Mouse (Mus musculus): ENCODE measurements around the gene Spata3. TPM values are rescaled to one million over a fixed set of nuclear protein-coding genes. Genes with fewer than 3 reads are reported as not detected.
"Not testable (repeated sequence)": the region's sequence is repeated elsewhere in the genome, so short reads cannot be mapped to it uniquely, and the experiment has no call there.

Gene Spata3
- polyA plus RNA-seq, 1 experiment from 2014 or later = 0.24 TPM

DNA sequence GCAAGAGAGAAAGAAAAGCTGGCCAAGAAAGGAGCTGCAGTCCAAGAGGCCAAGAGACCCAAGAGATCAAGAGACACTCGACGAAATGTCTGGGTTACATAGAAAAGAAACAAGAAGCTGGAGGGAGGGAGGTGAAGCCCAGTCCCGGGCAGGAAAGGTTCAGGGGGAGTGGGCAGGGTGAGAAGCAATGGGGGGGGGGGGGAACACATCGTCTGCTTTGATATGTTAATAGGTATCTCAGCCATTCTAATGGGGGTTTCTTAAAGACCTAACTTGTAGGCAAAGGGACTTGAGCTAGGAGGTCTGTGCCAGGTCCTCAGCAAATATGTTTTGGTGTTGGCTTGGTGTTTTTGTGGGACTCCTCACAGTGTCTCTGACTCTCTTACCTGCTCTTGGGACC, 23.1 kb upstream of the Spata3 start:
- Histone ChIP-seq H3K4me2 (no peak overlapping the region), H3K4me3 (replicated peaks) (no peak overlapping the region), H3K4me1 (replicated peaks) (no peaks in the 10 kb centered on the region), H3K9me3 (replicated peaks) (no peaks in the 10 kb centered on the region), H3K27me3 (no peaks in the 10 kb centered on the region), H3K9ac (no peak overlapping the region), H3K36me3 (replicated peaks) (no peaks in the 10 kb centered on the region), H3K27ac (replicated peaks) (no peak overlapping the region)
- no peak for ATAC-seq (ENCODE audit: insufficient read depth)
- WGBS (ENCODE audit: insufficient replicate concordance) = 54% methylated on average over 4 of the region's 4 CpGs

DNA sequence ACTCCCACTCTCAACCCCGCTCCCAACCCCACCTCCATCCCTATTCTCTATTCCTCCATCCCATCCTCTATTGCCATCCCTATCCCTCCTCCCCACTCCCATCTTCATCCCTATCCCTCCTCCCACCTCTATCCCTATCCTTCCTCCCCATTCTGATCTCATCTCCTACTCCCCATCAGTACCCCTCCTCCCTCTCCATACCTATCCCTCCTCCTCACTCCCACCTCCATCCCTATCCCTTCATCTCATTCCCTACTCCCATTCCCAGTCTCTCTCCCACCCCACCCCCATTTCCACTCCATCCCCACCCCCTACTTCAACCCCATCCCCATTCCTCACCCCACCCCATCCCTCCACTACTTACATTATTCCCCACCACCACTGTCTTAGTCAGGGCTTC, 19.4 kb upstream of the Spata3 start:
- Histone ChIP-seq H3K36me3 (replicated peaks) (no peaks in the 10 kb centered on the region), H3K4me3 (replicated peaks) (no peak overlapping the region), H3K27ac (replicated peaks) (no peak overlapping the region), H3K4me1 (replicated peaks) (no peaks in the 10 kb centered on the region), H3K9ac (no peak overlapping the region), H3K4me2 (no peak overlapping the region), H3K9me3 (replicated peaks) (no peaks in the 10 kb centered on the region), H3K27me3 (no peaks in the 10 kb centered on the region)
- ATAC-seq (ENCODE audit: insufficient read depth) = no peak
- 72% methylated on average over 1 of the region's 1 CpGs for WGBS (ENCODE audit: insufficient replicate concordance)

GRCm38 (mm10) chr1:85998012-85998411, 18.6 kb upstream of the Spata3 start:
- ATAC-seq (ENCODE audit: insufficient read depth) = no peak
- Histone ChIP-seq H3K27me3 (no peaks in the 10 kb centered on the region), H3K27ac (replicated peaks) (no peak overlapping the region), H3K36me3 (replicated peaks) (no peaks in the 10 kb centered on the region), H3K4me2 (no peak overlapping the region), H3K4me1 (replicated peaks) (no peaks in the 10 kb centered on the region), H3K9me3 (replicated peaks) (no peaks in the 10 kb centered on the region), H3K9ac (no peak overlapping the region), H3K4me3 (replicated peaks) (no peak overlapping the region)
- WGBS (ENCODE audit: insufficient replicate concordance) = 52% methylated on average over 4 of the region's 4 CpGs

DNA sequence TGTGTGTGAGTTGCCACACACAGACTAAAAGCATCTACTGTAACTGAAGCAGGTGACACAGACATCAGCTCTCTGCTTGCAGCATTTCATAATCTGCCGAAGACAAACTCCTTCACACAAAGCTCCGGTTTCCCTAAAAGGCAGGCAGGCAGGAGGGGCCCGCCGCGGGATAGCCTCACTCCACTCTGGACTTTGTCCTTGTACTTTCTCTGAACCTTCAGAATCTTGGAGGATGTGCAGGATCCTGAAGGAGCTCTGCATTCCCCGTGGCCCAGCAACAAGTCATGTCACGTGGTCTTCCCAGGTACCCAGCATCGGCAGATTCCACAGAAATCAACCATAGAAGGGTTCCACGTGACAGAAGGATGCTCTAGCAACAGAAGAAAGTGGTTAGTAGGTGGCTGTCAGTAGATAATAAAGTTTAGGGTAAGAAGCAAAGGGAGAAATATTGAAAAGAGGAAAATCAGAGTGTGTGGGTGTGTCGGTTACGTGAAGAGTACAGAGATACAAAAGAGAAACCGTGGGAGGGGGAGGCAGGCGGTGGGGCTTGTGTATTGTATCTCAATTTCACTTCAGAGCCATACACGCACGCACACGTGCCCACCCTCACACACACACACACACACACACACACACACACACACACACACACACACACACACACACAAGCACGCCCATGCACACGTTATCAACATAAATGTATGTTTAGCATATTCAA, 16.6 kb upstream of the Spata3 start:
- H3K9me3 ChIP-seq (replicated peaks) = no peaks in the 10 kb centered on the region
- no peak overlapping the region for H3K9ac ChIP-seq
- ATAC-seq (ENCODE audit: insufficient read depth) = no peak
- H3K4me3 ChIP-seq (replicated peaks) = no peak overlapping the region
- no peaks in the 10 kb centered on the region for H3K27me3 ChIP-seq
- H3K36me3 ChIP-seq (replicated peaks) = no peaks in the 10 kb centered on the region
- 68% methylated on average over 18 of the region's 18 CpGs for WGBS (ENCODE audit: insufficient replicate concordance)
- H3K27ac ChIP-seq (replicated peaks) = no peak overlapping the region
- H3K4me2 ChIP-seq = no peak overlapping the region
- no peaks in the 10 kb centered on the region for H3K4me1 ChIP-seq (replicated peaks)

DNA sequence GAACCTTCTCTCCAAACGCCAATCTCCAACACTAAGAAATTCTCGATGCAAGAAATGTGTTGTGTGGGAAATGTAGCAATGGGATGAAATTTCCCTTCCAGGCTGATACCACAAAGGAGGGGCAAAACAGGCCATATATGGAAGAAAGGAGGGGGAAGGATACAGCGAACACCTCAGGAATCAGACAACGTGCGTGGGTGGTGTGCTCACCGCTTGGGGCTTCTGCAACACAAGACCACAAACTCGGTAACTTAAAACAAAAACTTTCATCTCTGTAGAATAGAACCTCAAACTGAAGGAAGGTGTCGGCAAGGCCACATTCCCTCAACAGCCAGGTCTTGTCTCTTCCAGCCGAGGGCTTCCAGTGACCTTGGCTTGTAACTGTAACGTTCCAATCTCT, 11.1 kb upstream of the Spata3 start:
- no peak for ATAC-seq (ENCODE audit: insufficient read depth)
- Histone ChIP-seq H3K4me1 (replicated peaks) (0 out of 2 replicates have a peak, but pooled peaks cover 4% of the 10 kb centered on the region), H3K27ac (replicated peaks) (no peak overlapping the region), H3K4me2 (no peak overlapping the region), H3K27me3 (no peaks in the 10 kb centered on the region; the same call in 1 of the 2 replicates), H3K36me3 (replicated peaks) (no peaks in the 10 kb centered on the region), H3K9me3 (replicated peaks) (no peaks in the 10 kb centered on the region), H3K4me3 (replicated peaks) (no peak overlapping the region), H3K9ac (no peak overlapping the region)
- WGBS (ENCODE audit: insufficient replicate concordance) = 68% methylated on average over 10 of the region's 10 CpGs

DNA sequence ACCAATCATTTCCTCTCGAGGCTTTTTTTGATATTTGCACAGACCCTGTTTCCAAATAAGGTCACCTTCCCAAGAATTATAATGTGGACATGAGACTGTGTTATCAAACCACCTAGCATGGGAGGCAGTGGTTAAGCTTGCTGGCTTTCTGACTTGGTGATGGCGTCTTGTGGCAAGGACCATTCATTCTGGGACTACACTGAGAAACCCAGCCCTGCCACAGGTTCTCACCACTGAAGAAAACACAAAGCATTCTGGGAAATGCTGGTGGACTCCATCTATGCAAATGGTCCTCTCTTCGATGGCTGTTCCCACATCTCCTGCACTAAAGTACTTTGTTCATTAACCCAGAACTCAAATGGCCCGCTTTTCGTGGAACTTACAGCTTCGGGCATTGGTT, 10.6 kb upstream of the Spata3 start:
- Histone ChIP-seq H3K36me3 (replicated peaks) (no peaks in the 10 kb centered on the region), H3K27ac (replicated peaks) (no peak overlapping the region), H3K4me1 (replicated peaks) (0 out of 2 replicates have a peak, but pooled peaks cover 4% of the 10 kb centered on the region), H3K4me3 (replicated peaks) (no peak overlapping the region), H3K4me2 (no peak overlapping the region), H3K27me3 (no peaks in the 10 kb centered on the region; the same call in 1 of the 2 replicates), H3K9me3 (replicated peaks) (no peaks in the 10 kb centered on the region), H3K9ac (no peak overlapping the region)
- no peak for ATAC-seq (ENCODE audit: insufficient read depth)
- WGBS (ENCODE audit: insufficient replicate concordance) = 62% methylated on average over 6 of the region's 6 CpGs

DNA sequence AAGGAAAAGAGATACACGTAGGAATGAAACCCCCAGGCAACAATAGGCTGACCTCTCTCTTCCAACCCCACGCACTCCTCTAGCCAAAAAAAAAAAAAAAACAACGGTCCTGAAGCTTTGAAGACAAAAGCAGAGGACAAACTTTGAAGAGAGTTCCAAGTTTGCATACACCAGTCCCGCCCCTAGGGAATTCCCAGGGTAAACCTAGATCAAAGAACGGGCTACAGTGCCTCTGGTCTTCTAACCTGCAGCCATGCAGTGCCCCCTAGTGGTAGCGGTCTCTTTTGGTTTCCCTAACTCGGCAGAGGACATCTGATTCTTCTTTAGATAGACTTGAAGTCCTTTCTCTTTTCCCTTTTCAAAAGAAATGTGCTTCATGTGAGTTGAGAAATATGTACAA, 8.8 kb upstream of the Spata3 start:
- Histone ChIP-seq H3K27ac (replicated peaks) (no peak overlapping the region), H3K4me1 (replicated peaks) (0 out of 2 replicates have a peak, but pooled peaks cover 4% of the 10 kb centered on the region), H3K9ac (no peak overlapping the region), H3K9me3 (replicated peaks) (no peaks in the 10 kb centered on the region), H3K4me2 (peak overlapping the region; percentile 7; the same call in 1 of the 2 replicates), H3K27me3 (no peaks in the 10 kb centered on the region; the same call in 1 of the 2 replicates), H3K36me3 (replicated peaks) (no peaks in the 10 kb centered on the region), H3K4me3 (replicated peaks) (no peak overlapping the region)
- WGBS (ENCODE audit: insufficient replicate concordance) = 2% methylated on average over 7 of the region's 7 CpGs
- ATAC-seq (ENCODE audit: insufficient read depth) = peak; percentile 47; the same call in 1 of the 2 replicates

DNA sequence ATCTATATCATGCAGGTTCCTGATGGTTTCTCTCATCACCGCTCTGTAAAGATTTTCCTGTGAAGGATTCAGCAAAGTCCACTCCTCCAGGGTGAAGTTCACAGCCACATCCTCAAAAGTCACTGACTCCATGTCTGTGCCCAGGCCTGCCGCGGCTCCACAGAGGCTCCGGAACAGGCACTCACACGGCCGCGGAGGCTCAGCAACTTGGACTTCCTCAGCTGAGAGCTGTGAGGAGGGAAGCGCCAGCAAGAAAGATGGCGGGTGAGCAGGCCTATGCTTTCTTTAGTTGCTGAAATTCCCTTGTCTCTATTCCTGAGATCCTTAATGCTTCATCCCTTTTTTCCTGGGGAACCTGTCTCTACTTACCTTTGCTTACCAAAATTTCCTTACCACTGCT, 858 bp upstream of the Spata3 start:
- H3K4me3 ChIP-seq (replicated peaks); H3K27ac ChIP-seq (replicated peaks); ATAC-seq (ENCODE audit: insufficient read depth); H3K9me3 ChIP-seq (replicated peaks); H3K4me1 ChIP-seq (replicated peaks); H3K36me3 ChIP-seq (replicated peaks); H3K4me2 ChIP-seq; H3K9ac ChIP-seq: not testable (repeated sequence)
- WGBS (ENCODE audit: insufficient replicate concordance) = 88% methylated on average over 9 of the region's 9 CpGs
- H3K27me3 ChIP-seq = peaks cover 35% of the 10 kb centered on the region

- H3K36me3 ChIP-seq (replicated peaks) = no peaks in the 10 kb centered on the region
- WGBS (ENCODE audit: insufficient replicate concordance) = 4% methylated on average over 60 of the region's 60 CpGs
- ATAC-seq (ENCODE audit: insufficient read depth) = peak; percentile 37; the same call in 1 of the 2 replicates
- H3K27me3 ChIP-seq = peaks cover 51% of the 10 kb centered on the region
- peak overlapping the region; percentile 68 for H3K4me2 ChIP-seq
- H3K4me3 ChIP-seq (replicated peaks) = peak overlapping the region; percentile 42
- peak overlapping the region; percentile 8; the same call in 1 of the 2 replicates for H3K9ac ChIP-seq
- no peaks in the 10 kb centered on the region; the same call in none of the 2 replicates for H3K4me1 ChIP-seq (replicated peaks)
- no peaks in the 10 kb centered on the region for H3K9me3 ChIP-seq (replicated peaks)
- no peak overlapping the region for H3K27ac ChIP-seq (replicated peaks)
Measured at GRCm38 (mm10) chr1:86018235-86019055, 1.8 kb downstream of the Spata3 start.

DNA sequence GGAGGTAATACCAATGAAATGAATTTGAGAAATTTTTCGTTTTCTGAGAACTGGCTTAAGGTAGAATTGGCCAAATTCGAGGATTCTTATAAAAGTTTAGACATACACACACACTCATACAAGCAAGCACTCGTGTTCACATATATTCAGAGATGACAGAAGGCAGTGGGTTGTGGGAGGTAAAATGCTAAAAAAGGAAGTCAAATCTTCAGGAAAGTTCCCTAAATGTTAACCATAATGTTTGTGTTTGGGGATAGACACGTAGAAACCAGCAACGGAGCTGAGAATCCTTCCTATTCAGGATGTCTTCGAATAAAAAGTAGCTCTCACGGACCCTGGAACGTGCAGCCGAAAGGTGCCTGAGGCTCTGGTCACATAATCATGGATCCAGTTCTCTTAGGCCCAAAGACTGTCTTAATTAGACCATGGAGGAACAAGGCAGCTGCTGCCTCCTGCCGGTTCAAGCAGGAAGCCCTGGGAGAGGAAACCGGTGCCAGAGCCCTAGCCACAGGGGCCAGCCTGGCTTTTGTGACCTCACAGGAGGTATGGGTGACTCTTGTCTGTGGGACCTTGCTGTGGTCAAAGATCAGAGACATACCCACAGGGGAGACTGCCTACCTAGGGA, 4.9 kb downstream of the Spata3 start:
- Histone ChIP-seq H3K9me3 (replicated peaks) (no peaks in the 10 kb centered on the region), H3K27ac (replicated peaks) (no peak overlapping the region), H3K4me1 (replicated peaks) (no peaks in the 10 kb centered on the region; the same call in none of the 2 replicates), H3K4me3 (replicated peaks) (no peak overlapping the region), H3K9ac (no peak overlapping the region), H3K27me3 (peaks cover 51% of the 10 kb centered on the region), H3K36me3 (replicated peaks) (no peaks in the 10 kb centered on the region), H3K4me2 (no peak overlapping the region)
- 36% methylated on average over 11 of the region's 11 CpGs for WGBS (ENCODE audit: insufficient replicate concordance)
- ATAC-seq (ENCODE audit: insufficient read depth) = no peak

All from liver, embryonic 15.5 days (tissue).